Mouse (Mus musculus) mesoderm, embryonic 11.5 days (tissue): ENCODE data around the gene Arhgap9.

Experiments
- DNase-seq: peaks from one replicate; pipeline ENCODE4 v3.0.0-alpha.2; 2012; ENCODE audit warnings: low read depth, low spot score

Arhgap9 gene

DNA sequence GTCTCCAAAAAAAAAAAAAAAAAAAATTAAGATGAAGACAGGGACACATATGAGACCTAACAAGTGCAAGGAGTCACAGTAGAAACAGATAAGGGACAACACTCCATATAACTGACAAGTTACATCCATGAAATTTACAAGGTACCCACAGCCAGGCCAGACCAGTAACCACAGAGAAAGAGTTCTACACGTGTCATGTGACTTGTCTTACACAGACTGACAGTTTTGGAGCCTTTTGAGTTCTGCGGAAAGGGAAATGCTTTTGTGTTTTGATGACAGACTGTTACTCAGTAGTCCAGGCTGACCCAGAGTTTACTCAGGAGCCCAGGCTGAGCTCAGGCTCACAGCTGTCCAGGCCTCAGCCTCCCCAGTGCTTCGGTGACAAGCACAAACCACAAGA lies 21.3 kb downstream of the Arhgap9 start:
- no peak for DNase-seq

DNA sequence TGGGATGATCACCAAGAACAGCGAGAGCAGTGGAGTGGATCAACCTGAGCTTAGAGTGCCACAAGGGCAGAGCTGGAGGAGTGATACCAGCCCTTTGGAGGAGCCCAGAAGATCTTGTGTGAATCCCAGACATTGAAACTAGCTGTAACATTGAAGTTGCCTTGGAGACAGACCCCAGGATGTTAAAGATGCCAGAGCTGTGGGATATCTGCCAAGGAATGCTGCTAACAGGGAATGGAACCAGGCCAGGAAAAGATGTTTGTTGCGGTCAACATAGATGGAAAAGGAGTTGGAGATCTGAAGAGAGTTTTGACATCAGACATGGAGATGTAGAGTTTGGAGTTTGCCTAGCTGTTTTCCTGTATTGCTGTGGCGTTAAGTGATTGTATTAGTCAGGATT lies 24.4 kb downstream of the Arhgap9 start:
- DNase-seq = no peak

DNA sequence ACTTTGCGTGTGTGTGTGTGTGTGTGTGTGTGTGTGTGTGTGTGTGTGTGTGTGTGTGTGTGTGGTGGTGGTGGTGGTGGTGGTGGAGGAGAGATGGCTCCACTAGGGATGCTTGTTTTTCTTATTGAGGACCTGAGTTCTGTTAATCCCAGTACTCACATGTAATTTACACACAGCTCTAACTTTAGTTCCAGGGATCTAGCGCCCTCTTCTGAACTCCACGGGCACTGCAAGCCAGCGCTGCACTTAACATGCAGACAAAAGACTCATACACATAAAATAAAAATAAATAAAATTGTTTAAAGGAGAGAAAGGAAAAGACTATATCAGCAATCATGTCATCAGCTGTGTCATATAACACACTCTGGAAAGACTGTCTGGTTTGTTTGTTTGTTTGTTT lies 27.2 kb downstream of the Arhgap9 start:
- DNase-seq = no peak

DNA sequence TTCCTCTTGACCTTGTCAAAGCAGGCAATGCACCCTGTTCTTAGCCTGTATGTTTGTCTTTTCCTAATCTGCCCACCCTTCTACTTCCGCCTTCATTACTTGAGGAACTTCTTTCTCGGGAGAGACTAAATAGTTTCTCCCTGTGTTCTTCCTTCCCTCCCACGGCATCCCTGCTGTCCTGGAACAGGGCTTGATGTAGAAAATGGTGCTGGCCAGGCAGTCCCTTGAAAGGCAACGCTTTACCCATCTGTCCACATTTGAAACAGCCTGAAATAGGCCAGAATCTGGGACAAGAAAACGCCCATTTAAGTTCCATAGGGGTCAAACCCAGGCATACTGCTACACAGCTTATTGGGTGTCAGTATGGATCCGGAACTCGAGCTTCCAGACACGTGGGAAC lies 28.0 kb downstream of the Arhgap9 start:
- no peak for DNase-seq

DNA sequence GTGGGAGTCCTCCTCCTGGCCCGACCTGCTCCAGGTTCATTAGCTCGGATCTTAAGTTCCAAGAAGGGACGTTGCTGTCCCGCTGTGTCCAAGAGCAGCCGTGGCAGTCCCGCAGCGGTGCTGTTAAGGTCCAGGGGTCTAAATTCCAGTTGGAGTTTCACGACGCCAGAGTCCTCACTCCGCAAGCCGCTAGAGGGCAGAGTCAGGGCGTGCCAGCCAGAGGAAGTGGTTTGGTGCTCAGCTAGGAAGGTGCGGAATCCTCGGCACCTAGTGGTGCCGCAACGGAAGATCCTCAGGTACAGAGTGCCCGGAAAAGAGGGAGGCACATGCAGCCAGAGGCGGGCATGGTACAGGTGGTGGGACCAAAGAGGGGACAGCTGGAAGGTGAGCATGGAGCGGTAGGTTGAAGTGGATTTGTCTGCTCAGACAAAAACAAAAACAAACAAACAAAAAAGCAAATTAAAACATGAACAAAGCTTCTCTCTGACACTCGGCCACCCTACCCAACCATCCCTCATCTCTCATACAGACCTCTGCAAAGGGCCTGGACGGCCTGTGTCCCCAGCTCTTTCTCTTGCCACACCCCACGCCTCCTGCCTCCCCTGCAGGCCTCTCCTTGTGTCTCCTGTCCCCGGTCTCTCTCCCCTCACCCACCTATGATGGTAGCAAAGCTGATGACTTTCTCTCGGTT lies 29.0 kb downstream of the Arhgap9 start:
- DNase-seq = peak; percentile 69

GRCm38 (mm10) chr10:127351285-127351595 lies 29.5 kb downstream of the Arhgap9 start:
- DNase-seq = no peak

GRCm38 (mm10) chr10:127351719-127352118 lies 30.0 kb downstream of the Arhgap9 start:
- no peak for DNase-seq

- DNase-seq = no peak
Measured at GRCm38 (mm10) chr10:127352187-127352586, 30.4 kb downstream of the Arhgap9 start.

DNA sequence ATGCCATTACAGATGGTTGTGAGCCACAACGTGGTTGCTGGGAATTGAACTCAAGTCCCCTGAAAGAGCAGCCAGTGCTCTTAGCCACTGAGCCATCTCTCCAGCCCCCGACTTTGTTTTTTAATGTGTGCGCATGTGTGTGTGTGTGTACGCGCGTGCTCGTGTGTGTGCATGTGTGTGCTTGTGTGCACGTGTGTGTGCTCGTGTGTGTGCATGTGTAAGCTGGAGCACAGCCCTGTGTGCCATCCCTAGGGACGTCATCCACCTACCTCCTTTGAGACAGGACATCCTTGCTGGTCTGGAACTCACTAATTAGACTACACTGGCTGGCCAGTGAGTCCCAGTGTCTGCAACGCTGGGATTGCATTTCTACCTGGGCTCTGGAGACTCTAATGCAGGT lies 31.0 kb downstream of the Arhgap9 start:
- no peak for DNase-seq

GRCm38 (mm10) chr10:127353909-127354895 lies 32.4 kb downstream of the Arhgap9 start, which contains the start of gene Inhbe:
TSS of gene Inhbe (minus strand) at chr10:127354411.
- no peak for DNase-seq

DNA sequence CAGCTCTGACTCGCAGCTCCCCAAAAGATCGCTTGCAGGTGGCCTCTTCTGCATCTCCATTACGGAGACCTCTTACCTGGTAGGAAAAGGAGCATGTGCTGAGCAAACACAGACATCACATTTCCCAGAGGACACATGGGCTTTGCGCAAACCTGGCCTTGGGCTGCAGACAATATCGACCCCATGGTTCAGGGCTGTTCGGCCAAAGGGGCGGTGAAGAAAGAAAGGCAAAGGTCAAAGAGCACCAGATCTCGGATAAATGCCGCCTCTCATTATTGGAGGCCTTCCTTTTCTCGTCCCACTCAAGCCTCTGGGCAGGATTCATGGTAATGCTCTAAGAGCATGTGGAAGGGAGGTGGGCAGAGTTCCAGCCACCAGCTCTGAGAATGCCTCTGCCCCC lies 33.6 kb downstream of the Arhgap9 start:
- no peak for DNase-seq

DNA sequence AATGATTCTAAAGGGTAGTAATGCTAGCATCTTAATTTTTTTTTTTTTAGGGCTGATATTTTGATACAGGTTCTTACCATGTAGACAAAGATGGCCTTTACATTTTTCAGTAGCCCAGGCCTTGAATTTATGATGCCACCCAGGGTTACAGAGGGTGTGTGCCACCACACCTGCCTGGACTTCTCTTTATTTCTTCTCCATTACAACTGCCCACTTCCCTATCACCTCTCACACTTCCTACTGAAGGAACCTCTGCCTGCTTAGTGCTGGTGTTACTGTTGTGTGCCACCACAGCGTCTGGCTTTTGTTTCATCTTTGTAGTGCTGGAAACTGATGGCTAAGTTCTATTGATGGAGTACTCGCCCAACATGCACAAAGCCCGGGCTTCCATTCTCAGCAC lies 39.0 kb downstream of the Arhgap9 start:
- DNase-seq = no peak

DNA sequence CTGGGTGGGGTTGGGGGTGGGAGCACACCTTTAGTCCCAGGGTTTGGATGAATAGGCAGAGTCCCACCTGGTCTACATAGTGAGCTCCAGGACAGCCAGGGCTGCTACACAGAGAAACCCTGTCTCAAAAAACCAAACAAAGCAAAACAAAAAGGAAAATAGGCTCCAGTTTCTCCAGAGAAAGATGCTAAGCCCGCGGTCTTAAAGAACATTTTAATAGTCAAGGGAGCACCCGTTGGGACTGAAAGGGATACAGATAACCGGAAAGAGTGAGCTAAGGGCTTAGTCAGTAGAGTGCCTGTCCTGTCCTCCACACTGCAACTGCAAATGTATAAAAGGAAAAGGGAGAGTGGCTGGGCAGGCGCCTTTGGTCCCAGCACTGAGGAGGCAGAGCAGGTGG lies 45.4 kb downstream of the Arhgap9 start:
- DNase-seq = no peak

DNA sequence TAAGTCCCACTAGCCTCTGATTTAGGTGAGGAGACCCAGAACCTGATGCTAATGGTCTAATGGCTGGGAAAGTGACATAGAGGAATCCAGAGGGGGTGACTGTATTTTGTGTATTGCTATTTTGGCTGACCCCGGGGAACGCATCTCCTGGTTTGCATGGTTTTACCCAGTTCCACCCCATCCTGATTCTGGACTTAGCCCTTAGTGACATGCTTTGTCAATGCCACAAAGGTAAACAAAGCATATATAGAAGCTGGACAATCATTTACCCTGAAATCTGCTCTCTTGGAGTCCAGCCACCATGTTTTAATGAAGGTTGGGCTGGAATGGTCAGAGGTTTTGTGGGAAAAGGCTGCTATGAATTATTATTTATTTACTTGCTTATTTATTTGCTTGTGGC lies 46.5 kb downstream of the Arhgap9 start:
- DNase-seq = no peak

DNA sequence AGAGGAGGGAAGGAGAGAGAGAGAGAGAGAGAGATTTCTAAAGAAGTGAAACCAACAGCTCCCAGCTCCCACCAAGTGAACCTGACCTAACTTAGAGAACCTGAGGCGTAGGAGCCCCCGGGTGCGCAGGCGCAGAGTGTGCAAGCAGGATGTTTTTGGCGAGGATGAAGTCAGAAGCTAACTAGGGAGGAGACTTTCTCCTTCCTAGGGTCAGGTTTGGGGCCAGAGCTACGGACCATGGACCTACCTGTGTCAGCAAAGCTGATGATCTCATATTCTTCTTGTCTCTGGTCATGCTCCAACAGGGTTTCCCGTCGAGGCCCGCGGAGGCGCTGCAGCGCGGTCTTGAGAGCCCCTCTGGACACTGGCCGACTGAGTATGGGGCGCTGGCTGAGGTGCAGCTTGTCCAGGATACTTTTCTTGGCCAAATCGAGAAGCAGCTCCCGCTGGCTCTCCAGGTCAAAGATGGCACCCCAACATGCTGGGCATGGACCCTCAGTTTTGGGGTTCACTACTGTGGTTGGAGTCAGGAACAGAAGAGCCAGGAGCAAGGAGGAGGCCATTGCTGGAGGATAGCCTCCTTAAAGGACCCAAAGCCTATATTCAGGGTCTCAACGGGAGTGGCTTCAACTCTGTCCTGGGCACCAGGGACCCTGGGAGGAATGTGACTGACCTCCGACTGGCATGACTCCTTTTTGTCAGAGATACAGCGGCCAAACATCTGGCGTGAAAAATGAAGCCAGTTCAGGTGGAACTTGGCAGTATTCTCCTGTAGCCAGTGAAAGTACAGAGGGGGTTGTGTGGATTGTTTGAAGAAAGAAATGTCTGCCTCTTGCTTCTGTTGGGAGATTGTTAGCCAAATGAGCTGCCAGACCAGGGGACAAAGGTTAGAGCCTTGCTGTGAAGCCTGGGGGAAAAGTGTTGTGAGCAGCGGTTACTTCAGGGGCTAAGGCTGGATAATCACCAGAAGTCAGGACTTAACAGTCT lies 48.4 kb downstream of the Arhgap9 start, which contains the start of gene Inhbc:
Inhbc (minus strand) TSS at position 598 of the 987 bp plus-strand sequence.
- no peak for DNase-seq

DNA sequence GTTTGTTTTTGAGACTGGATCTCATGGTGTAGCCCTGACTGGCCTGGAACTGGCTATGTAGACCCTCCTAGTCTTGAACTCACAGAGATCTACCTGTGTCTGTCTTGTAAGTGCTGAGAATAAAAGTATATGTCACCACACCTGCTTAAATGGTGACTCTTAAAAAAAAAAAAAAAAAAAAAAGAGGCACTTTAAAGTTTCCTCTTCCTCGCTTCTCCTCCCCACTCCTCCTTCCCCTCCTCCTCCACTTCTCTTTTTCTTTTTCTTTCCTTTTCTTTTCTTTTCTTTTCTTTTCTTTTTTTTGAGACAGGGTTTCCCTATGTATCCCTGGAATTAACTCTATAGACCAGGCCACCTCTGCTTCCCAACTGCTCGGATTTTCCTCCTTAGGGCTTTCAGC lies 49.3 kb downstream of the Arhgap9 start:
- DNase-seq = no peak

DNA sequence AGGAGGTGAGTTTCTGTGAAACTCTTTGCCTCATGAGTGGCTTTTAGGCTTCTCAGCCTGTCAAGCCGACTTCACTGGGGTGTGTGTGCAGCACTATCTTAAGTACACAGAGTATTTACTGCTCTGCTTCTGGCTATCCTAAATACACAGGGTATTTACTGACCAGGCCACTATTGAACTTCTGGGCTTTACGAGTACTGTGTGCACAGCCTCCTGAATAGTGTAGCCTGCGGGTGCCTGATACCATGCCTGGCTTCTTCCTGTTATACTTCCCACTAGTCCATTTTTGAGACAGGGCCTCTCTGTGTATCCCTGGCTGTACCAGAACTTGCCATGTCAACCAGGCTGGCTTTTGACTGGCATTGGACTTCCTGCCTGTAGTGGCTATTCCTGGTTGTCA lies 55.9 kb downstream of the Arhgap9 start:
- DNase-seq = no peak
